Mouse (Mus musculus): ENCODE results near the gene Adgrf1.
"Not testable (repeated sequence)": the region's sequence is repeated elsewhere in the genome, so short reads cannot be mapped to it uniquely, and the experiment has no call there.

Adgrf1 gene

DNA sequence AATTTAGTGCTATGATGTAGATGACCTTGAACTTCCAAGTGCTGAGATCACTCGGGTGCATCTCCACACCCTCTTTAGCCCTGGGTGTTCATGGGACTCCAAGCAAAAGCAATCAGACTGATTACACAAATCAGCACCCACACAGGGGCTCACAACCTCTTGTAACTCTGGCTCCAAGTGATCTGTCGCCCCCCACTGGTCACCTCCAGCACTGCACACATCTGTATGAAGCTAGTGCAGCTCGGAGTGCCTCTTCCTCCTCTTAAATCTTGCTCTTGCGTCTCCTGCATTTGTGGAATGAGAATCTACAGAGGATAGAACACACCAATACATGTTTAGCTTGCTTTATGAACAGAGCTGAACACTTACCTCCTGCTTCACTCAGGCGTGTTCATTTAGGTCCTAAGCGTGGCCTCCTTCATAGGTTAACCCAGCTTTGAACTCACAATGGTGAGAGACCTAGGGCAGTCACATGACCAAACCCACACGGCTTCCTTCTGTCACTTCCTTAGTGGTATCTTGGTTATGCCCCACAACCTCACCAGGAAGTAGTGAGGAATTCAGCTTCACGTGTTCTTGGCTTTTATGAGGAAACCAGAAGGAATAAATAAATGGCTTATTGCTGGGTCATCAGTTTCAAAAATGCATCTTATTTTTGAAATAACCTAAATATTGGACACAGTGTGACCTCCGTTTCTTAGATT is 2.9 kb upstream of the Adgrf1 start:
- peak; percentile 28 to 33 for DNase-seq

GRCm38 (mm10) chr17:43276220-43276619 is 6.1 kb downstream of the Adgrf1 start:
- DNase-seq = no peak

DNA sequence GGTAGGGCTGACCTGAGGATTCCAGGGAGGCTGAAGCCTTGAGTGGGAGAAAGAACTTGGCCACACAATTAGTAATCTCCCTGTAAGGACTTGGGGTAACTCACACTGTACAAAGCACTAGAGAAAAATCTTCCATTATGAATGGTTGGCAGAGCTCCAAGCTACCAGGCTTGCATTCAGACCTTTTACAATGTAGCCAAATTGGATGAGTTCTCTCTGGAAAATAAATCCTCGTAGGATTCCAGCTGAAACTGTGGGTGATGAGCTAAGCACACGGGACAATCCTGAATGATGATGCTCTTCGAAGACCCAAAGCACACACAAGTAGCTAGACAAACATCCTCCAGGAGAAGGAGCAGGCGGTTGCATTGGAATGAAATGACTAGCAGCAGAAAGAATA is 7.1 kb downstream of the Adgrf1 start:
- DNase-seq = no peak

DNA sequence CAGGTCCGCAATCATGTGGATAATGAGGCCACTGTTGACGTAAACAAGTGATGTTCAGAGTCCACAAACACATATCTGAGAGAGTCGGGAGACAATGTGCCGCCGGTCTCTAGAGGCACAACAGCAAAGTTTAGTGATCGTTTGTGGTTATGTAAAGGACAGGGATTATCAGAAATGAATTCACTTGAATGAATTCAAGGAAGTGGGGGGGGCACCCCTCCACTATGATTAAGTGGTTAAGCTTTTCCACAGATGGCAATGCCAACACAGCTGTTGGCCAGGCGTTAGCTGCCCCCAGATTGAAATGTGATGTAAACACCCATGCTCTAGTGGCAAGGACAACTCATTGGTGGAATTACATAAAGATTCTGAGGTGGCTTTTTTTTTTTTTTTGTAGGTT is 9.5 kb downstream of the Adgrf1 start:
- no peak for DNase-seq

DNA sequence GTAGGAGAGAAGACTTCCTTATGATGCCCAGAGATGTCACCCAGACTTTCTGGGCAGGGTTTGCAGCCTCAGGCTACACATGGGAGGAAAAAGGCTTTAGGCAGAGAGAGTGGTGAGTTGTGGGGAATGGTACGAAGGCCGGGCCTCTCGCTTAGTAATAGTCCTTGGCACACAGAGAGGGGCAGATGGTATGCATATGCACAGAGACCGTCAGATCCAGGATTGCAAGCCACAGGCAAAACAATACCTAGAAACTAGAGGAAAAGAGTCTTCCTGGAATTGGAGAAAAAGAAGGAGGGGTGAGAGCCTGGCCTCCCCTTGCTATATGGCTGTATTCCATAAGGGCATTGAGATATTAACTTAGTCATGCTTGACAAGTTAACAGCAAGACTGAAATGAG is 12.2 kb downstream of the Adgrf1 start:
- DNase-seq = no peak

DNA sequence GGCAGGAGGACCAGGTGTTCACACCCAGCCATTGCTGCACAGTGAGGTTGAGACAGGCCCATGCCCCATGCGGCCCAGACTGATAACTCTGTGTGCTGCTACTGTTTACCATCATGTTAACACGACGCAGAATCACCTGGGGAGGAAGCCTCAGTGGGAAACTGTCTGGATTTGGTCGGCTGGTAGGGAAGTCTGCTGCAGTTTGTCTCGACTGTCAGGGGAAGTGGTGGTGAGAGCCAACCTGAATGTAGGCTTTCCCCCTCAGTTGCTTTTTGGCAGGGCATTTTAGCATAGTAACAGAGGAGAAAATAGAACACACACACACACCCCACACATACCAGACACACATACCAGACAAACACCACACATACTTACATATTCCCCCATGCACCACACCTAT is 12.7 kb downstream of the Adgrf1 start:
- no peak for DNase-seq

GRCm38 (mm10) chr17:43299515-43299914 is 29.4 kb downstream of the Adgrf1 start:
- DNase-seq = no peak

DNA sequence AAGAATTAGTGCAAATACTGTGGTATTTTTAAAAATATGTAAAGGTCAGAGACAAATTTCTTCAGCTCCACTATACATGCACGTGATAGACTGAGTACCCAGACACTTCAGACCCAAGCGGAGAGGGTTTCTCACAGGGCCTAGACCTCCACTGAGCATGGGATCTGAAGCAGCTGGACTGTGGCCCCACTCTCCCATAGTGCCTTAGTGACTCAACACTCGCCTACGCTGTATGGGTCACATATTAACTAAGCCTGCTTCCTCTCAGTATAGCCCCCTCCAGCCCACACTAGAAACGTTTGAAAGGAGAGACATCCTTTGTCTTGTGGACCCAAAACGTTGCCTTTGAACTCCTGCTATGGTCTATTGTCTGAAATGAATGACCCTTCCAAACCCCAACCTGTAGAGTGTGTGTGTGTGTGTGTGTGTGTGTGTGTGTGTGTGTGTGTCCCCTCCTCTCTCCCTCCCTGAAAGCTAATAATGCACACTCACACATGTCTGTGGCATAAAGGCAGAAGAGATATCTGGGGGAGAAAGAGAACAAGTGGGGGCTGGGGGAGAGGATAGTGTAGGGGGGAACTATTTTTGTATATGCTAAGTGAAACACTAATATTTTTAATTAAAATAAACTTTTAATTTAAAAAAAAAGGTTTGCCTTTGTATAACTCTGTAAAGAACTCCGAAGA is 56.0 kb downstream of the Adgrf1 start:
- no peak for DNase-seq

DNA sequence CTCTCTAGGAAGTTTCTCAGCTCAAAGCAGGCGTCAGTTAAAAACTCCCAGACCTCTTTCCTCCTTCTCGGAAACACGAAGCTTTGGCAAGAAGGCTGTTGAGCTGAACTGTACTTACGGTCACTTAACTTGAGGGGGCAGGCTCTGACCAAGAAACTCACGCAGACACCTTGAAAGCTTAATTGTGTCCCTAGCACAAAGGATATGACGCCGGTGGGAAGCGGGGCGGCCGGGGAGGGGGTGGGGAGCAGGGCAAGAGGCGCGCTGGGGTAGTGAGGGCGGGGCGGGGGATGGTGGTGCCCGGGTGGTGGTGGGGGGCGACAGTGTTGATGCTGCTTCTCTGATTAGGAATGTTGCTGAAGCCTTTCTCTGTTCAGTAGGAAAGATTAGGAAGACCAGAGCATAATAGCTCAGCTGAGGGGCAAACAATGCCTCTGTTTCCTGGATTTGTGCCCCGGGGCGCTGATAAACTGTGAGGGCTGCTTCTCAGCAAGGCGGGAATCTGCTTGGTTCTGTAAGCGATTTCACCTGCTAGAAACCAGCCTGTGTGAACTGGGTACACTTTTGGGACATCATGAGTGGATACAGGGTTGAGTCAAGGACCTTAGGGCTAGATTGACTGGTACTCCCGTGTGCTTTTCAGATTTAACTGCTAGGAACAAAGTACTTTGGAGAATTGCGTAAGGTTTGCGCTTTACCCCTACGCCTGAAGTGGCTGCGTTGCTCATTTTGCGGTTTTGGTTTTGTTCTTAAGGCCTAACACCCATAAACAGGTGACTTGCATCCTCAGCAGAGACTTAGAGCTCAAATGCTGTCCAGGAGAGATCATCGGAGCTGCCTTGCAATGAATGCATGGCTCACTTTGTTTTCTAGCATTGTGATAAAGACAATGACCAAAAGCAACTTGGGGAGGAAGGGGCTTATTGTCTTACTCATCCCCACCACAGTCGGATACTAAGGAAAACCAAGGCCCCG is 56.9 kb downstream of the Adgrf1 start:
- peak; percentile 8 to 20 for DNase-seq

GRCm38 (mm10) chr17:43327810-43328209 is 57.7 kb downstream of the Adgrf1 start:
- DNase-seq = no peak

DNA sequence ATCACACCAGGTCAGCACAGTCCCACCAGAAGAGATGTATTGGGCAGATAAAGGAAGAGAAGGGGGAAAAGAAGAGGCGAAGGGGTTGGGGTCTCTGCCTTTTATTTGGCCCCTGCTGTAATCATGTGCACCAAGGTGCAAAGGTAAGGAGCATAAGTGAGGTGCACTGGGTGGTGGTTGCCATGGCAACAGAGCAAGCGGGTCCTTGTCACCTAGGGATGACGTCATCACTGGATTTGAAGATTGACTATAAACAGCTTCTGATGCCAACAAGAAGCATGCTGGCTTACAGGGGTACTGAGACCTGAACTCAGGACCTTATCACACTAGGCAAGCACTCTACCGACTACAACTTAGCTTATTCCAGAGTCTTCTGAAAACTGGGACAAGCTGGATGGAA is 59.1 kb downstream of the Adgrf1 start:
- no peak for DNase-seq

- no peak for DNase-seq
These were observed 59.6 kb downstream of the Adgrf1 start for GRCm38 (mm10) chr17:43329761-43330183.

GRCm38 (mm10) chr17:43332686-43333085 is 62.6 kb downstream of the Adgrf1 start:
- DNase-seq = no peak

DNA sequence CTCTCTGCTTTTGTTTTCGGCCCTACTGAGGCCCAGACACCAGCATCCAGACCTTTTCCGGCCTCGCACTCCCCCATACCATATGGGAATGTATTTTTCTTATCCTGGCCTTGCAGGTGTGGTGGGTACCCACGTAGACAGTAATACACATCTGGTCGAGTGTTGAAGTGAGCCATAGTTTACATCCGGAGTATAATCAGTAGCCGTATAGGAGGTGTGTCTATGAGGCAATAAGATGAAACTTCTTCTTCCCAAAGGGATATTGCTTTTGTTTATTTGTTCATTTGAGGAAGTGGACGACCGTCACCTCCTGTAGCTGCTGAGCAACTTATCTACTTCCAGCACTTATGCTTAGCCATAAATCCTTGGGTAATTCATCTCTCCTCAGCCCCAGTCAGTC is 63.9 kb downstream of the Adgrf1 start:
- no peak for DNase-seq

GRCm38 (mm10) chr17:43337643-43338042 is 67.5 kb downstream of the Adgrf1 start:
- DNase-seq = no peak

DNA sequence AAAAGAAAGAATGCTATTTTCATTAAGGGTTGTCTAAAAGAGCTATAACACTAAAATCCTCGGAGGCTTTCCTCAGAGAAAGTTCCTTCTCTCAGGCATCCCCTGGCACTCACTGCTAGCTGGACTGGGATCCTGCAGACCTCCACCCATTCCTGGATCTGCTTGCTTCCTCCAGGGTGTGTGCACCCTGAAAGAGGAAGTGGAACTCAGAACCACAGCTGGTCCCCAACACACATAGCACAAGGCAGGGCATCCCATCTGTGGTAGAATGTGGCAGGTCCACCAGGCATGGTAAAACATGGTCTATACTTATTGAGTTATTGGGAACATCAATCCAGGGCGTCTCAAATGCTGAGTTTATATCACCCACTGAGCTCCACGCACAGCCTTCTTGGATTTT is 68.2 kb downstream of the Adgrf1 start:
- DNase-seq = no peak

- DNase-seq = not testable (repeated sequence)
These were observed 76.4 kb downstream of the Adgrf1 start for GRCm38 (mm10) chr17:43346499-43346898.

GRCm38 (mm10) chr17:43357902-43358539 is 87.9 kb downstream of the Adgrf1 start:
- no peak for DNase-seq

- no peak for DNase-seq
These were observed 89.9 kb downstream of the Adgrf1 start, which contains the start of gene Adgrf5 for GRCm38 (mm10) chr17:43359826-43360619. Adgrf5 (plus strand) TSS chr17:43360451.

GRCm38 (mm10) chr17:43361021-43361420 is 90.9 kb downstream of the Adgrf1 start:
- DNase-seq = no peak

- no peak for DNase-seq
These were observed 92.2 kb downstream of the Adgrf1 start for GRCm38 (mm10) chr17:43362362-43362761.

DNA sequence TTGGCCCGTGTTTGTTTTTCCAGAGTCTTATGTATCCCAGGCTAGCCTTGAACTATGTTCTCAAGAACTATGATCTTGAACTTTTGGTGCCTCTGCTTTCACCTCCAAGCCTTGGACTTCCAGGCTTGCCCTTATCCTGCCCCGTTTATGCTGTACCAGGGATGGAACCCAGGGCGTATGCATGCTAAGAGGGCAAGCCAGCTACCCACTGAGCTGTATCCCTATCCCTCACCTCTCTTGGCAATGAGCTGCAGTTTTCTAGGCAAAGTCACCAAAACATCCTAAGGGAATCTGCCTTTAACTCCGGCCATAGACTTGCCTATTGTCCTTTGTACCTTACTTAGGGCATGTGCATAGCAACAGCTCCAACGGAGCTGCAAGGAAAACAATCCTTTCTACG is 92.8 kb downstream of the Adgrf1 start:
- DNase-seq = no peak
